Mouse (Mus musculus): Measurements from ENCODE around the gene Foxe1.

DNA sequence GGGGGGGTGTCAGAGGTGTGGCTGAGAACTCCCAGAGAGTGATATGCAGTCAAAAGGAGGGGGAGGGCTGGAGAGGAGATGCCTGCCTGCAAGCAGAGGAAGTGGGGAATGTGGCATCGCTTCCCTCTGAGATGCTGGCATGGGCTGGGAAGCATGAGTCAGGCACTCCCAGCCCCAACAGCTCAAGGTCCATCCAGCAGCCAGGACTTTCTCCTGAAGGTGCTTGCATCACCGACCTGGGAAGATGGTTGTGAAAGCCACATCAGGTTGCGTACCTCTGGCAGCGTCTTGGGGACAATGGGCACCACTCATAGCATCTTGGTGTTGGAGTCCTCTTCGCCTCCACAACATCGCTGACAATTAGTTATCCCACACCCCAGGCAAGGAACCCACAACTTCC, 27.0 kb downstream of the Foxe1 start:
- TF ChIP-seq CTCF (IDR thresholded peaks at IDR 0.05; ENCODE audit: borderline replicate concordance, control insufficient read depth, extremely low read depth, insufficient read depth, low read length, poor library complexity) (no peak), POLR2A (IDR thresholded peaks at IDR 0.05; ENCODE audit: control insufficient read depth, extremely low read depth, insufficient read depth, low read length, poor library complexity) (no peak)

Measured in thymus, adult 2 months (tissue).